Comparison of ENCODE assay signal across 24 mouse cellular contexts in genomic region chr16:90766919-90767454, GRCm38 (mm10). TPM values are rescaled to one million over a fixed set of nuclear protein-coding genes. Genes with fewer than 3 reads are reported as not detected.
DNase-seq lines count a peak whose midpoint lies in the region; ATAC-seq and TF ChIP-seq lines count a peak whose summit lies in the region.
"Had no signal": no experiment of that assay in that cellular context is flagged by ENCODE, and none has a peak within 500 bp of the region (broad histone marks: within the 10 kb centered on the region; RNA-seq: fewer than 3 reads in every experiment).

No protein-coding gene starts in this region.

- ATAC-seq in lung, embryonic 14.5 days (ENCODE audit: insufficient read depth): peak; percentile 84
- peak; percentile 88 for ATAC-seq in lung, embryonic 16.5 days (ENCODE audit: low read depth)
- ATAC-seq: activated CD4-positive, CD25-positive, alpha-beta regulatory T cell, adult 4 months; CD4-positive, CD25-positive, alpha-beta regulatory T cell, adult 4 months; forebrain, embryonic 13.5 days; forebrain, embryonic 15.5 days; Patski had no signal

- no peaks in the 10 kb centered on the region for H3K4me1 ChIP-seq in lung, embryonic 14.5 days (ENCODE audit: insufficient read depth)
- H3K4me1 ChIP-seq in lung, embryonic 16.5 days (replicated peaks; ENCODE audit: control insufficient read depth, insufficient read depth, low read length): no peaks in the 10 kb centered on the region; the same call in 1 of the 2 replicates
- H3K4me1 ChIP-seq in lung, adult 2 months (ENCODE audit: control insufficient read depth, insufficient read depth, low read length): no peaks in the 10 kb centered on the region
- H3K4me1 ChIP-seq: embryonic facial prominence, embryonic 10.5 days; embryonic facial prominence, embryonic 12.5 days; forebrain, embryonic 13.5 days; forebrain, embryonic 15.5 days had no signal

- WGBS in lung, embryonic 14.5 days: 66% methylated on average over 15 of the region's 15 CpGs
- WGBS in lung, embryonic 16.5 days: 68% methylated on average over 15 of the region's 15 CpGs
- 86% methylated on average over 15 of the region's 15 CpGs for WGBS in lung, adult 2 months

- DNase-seq in lung, embryonic 14.5 days: peak; percentile 61
- no peak for DNase-seq in lung, postnatal 25 days (ENCODE audit: low spot score)
- no peak for DNase-seq in lung, adult 18-20 months
- DNase-seq in lung, postnatal 10 days: peak; percentile 17
- no peak for DNase-seq in lung, adult 2 months
- DNase-seq: adrenal gland, adult 8-10 months; adrenal gland, postnatal 14 days; adrenal gland, postnatal 36 days; B cell, adult 2 months; cerebellum, adult 11-12 months; cerebellum, adult 2 months; cerebellum, adult 9-10 months; cerebellum, postnatal 10 days; cerebellum, postnatal 25 days had no signal

- no peak overlapping the region for H3K4me3 ChIP-seq in lung, embryonic 14.5 days (ENCODE audit: low read depth, low read length)
- no peak overlapping the region for H3K4me3 ChIP-seq in lung, embryonic 16.5 days (ENCODE audit: low read length)
- no peak overlapping the region for H3K4me3 ChIP-seq in lung, adult 2 months (replicated peaks; ENCODE audit: extremely low read depth, low read depth, low read length)
- H3K4me3 ChIP-seq: embryonic facial prominence, embryonic 10.5 days; embryonic facial prominence, embryonic 12.5 days; forebrain, embryonic 13.5 days; forebrain, embryonic 15.5 days had no signal

- H3K4me2 ChIP-seq in lung, embryonic 14.5 days: no peak overlapping the region
- no peak overlapping the region for H3K4me2 ChIP-seq in lung, embryonic 16.5 days (ENCODE audit: low read depth, low read length)
- H3K4me2 ChIP-seq: embryonic facial prominence, embryonic 12.5 days; forebrain, embryonic 13.5 days; forebrain, embryonic 15.5 days had no signal

- no peak overlapping the region for H3K27ac ChIP-seq in lung, embryonic 14.5 days (ENCODE audit: low read depth)
- no peak overlapping the region for H3K27ac ChIP-seq in lung, embryonic 16.5 days (ENCODE audit: low read length)
- H3K27ac ChIP-seq: embryonic facial prominence, embryonic 10.5 days; embryonic facial prominence, embryonic 12.5 days; forebrain, embryonic 13.5 days; forebrain, embryonic 15.5 days had no signal

- TF ChIP-seq CTCF in lung, embryonic 14.5 days (IDR thresholded peaks at IDR 0.05; ENCODE audit: low read depth): no peak
- TF ChIP-seq CTCF in lung, adult 2 months (IDR thresholded peaks at IDR 0.05; ENCODE audit: insufficient read depth, low read length): no peak

- peaks cover 61% of the 10 kb centered on the region for H3K36me3 ChIP-seq in lung, embryonic 14.5 days (ENCODE audit: insufficient read depth)
- peaks cover 20% of the 10 kb centered on the region for H3K36me3 ChIP-seq in lung, embryonic 16.5 days (ENCODE audit: control insufficient read depth, insufficient read depth, low read length)

- H3K27me3 ChIP-seq in lung, embryonic 14.5 days (ENCODE audit: insufficient read depth, low read length): no peaks in the 10 kb centered on the region
- H3K27me3 ChIP-seq in lung, embryonic 16.5 days (ENCODE audit: control insufficient read depth, insufficient read depth, low read depth, low read length): no peaks in the 10 kb centered on the region
- H3K27me3 ChIP-seq: CH12.LX; embryonic facial prominence, embryonic 12.5 days; forebrain, embryonic 13.5 days; forebrain, embryonic 15.5 days; Patski had no signal

- no peak for TF ChIP-seq POLR2A in lung, adult 2 months (IDR thresholded peaks at IDR 0.05; ENCODE audit: borderline replicate concordance, extremely low read depth, low read depth, low read length)

- no peaks in the 10 kb centered on the region for H3K9me3 ChIP-seq in lung, embryonic 14.5 days (ENCODE audit: low read depth, low read length)
- H3K9me3 ChIP-seq in lung, embryonic 16.5 days (ENCODE audit: control insufficient read depth, low read length): no peaks in the 10 kb centered on the region
- H3K9me3 ChIP-seq: embryonic facial prominence, embryonic 10.5 days; embryonic facial prominence, embryonic 12.5 days; forebrain, embryonic 13.5 days; forebrain, embryonic 15.5 days; G1E had no signal

- no peak overlapping the region for H3K9ac ChIP-seq in lung, embryonic 14.5 days
- H3K9ac ChIP-seq in lung, embryonic 16.5 days (ENCODE audit: low read length): no peak overlapping the region
- H3K9ac ChIP-seq: embryonic facial prominence, embryonic 12.5 days; forebrain, embryonic 13.5 days; forebrain, embryonic 15.5 days had no signal

RNA-seq across cellular contexts. Expression of gene Mrap, which starts 29.0 kb away (rescaled TPM):
- 0.43 and 0.91 TPM in 2 replicates for polyA plus RNA-seq in lung, embryonic 14.5 days (2014; fragmentation: Nextera tagmentation; extraction: Ambion mirVana)
- 4.6 and 5.1 TPM in 2 replicates for polyA plus RNA-seq in lung, embryonic 16.5 days (2015; fragmentation: Nextera tagmentation; extraction: Ambion mirVana)
- polyA plus RNA-seq in lung, adult 2 months (2012; rRNA removed): 21.4 and 26.7 TPM in 2 replicates
- polyA plus RNA-seq: activated CD4-positive, CD25-positive, alpha-beta regulatory T cell, adult 4 months; CD4-positive, CD25-positive, alpha-beta regulatory T cell, adult 4 months; forebrain, embryonic 13.5 days; forebrain, embryonic 15.5 days; G1E; Patski had no signal

RNA-seq across cellular contexts. Expression of gene Mis18a, which starts 39.8 kb away (rescaled TPM):
- 84.8 and 86.2 TPM in 2 replicates for polyA plus RNA-seq in lung, embryonic 14.5 days (2014; fragmentation: Nextera tagmentation; extraction: Ambion mirVana)
- 72.2 and 82.1 TPM in 2 replicates for polyA plus RNA-seq in lung, embryonic 16.5 days (2015; fragmentation: Nextera tagmentation; extraction: Ambion mirVana)
- 9.8 and 10.3 TPM in 2 replicates for polyA plus RNA-seq in lung, adult 2 months (2012; rRNA removed)

RNA-seq across cellular contexts. Expression of gene Urb1, which starts 43.2 kb away (rescaled TPM):
- polyA plus RNA-seq in lung, embryonic 14.5 days (2014; fragmentation: Nextera tagmentation; extraction: Ambion mirVana): 10.9 and 11.7 TPM in 2 replicates
- polyA plus RNA-seq in lung, embryonic 16.5 days (2015; fragmentation: Nextera tagmentation; extraction: Ambion mirVana): 6.9 and 8.1 TPM in 2 replicates
- polyA plus RNA-seq in lung, adult 2 months (2012; rRNA removed): 4.0 TPM in 2 replicates

RNA-seq across cellular contexts. Expression of gene Eva1c, which starts 59.5 kb away (rescaled TPM):
- 1.2 and 1.4 TPM in 2 replicates for polyA plus RNA-seq in lung, embryonic 14.5 days (2014; fragmentation: Nextera tagmentation; extraction: Ambion mirVana)
- polyA plus RNA-seq in lung, embryonic 16.5 days (2015; fragmentation: Nextera tagmentation; extraction: Ambion mirVana): 3.8 and 4.6 TPM in 2 replicates
- polyA plus RNA-seq in lung, adult 2 months (2012; rRNA removed): 8.9 and 14.2 TPM in 2 replicates
- polyA plus RNA-seq: activated CD4-positive, CD25-positive, alpha-beta regulatory T cell, adult 4 months; CD4-positive, CD25-positive, alpha-beta regulatory T cell, adult 4 months; G1E had no signal

Comparison
In these comparisons a context has a peak if more than half of its experiments do, and no peak if none do; other contexts are left out.
1. DNase-seq: peak in lung, embryonic 14.5 days (single experiment) and lung, postnatal 10 days (single experiment); none in lung, postnatal 25 days (single experiment), lung, adult 18-20 months (0 of 2) and lung, adult 2 months (single experiment).